Mouse (Mus musculus) T-helper 2 cell (primary cell): Measurements from ENCODE around the gene Gpbp1.

Experiments used
- in situ Hi-C: fragments of 300-600 bp; cut with MboI, MseI; formaldehyde crosslinking; loops from one replicate; pipeline ENCODE4 v1.15.1; 2025; ENCODE audit warnings: high pct_unique_total_duplicates

The Gpbp1 gene

GRCm38 (mm10) chr13:111489802-111490723 is at the start of gene Gpbp1:
Gene Gpbp1 (minus strand): TSS chr13:111490111.
- in situ Hi-C loops = no loop called here

- in situ Hi-C loops = no loop called here
These were observed 47.8 kb upstream of the Gpbp1 start for GRCm38 (mm10) chr13:111537718-111538117.

GRCm38 (mm10) chr13:111536207-111536887 is 46.4 kb upstream of the Gpbp1 start:
- in situ Hi-C loops = no loop called here

- in situ Hi-C loops = no loop called here
These were observed 44.2 kb upstream of the Gpbp1 start for GRCm38 (mm10) chr13:111534131-111534530.

- in situ Hi-C loops = no loop called here
These were observed 42.5 kb upstream of the Gpbp1 start for GRCm38 (mm10) chr13:111532178-111532948.

- in situ Hi-C loops = no loop called here
These were observed 41.8 kb upstream of the Gpbp1 start for GRCm38 (mm10) chr13:111531701-111532100.

GRCm38 (mm10) chr13:111524277-111524676 is 34.4 kb upstream of the Gpbp1 start:
- in situ Hi-C loops = no loop called here

- in situ Hi-C loops = no loop called here
These were observed 32.4 kb upstream of the Gpbp1 start for GRCm38 (mm10) chr13:111522336-111522735.

GRCm38 (mm10) chr13:111520456-111520855 is 30.5 kb upstream of the Gpbp1 start:
- in situ Hi-C loops = no loop called here

- in situ Hi-C loops = no loop called here
These were observed 28.4 kb upstream of the Gpbp1 start for GRCm38 (mm10) chr13:111518332-111518731.

- in situ Hi-C loops = no loop called here
These were observed 26.7 kb upstream of the Gpbp1 start for GRCm38 (mm10) chr13:111516385-111517150.

GRCm38 (mm10) chr13:111509385-111509784 is 19.5 kb upstream of the Gpbp1 start:
- in situ Hi-C loops = no loop called here

- in situ Hi-C loops = no loop called here
These were observed 18.7 kb upstream of the Gpbp1 start for GRCm38 (mm10) chr13:111508645-111509044.

- in situ Hi-C loops = no loop called here
These were observed 4.6 kb upstream of the Gpbp1 start for GRCm38 (mm10) chr13:111494330-111495029.

GRCm38 (mm10) chr13:111491046-111491756 is 1.3 kb upstream of the Gpbp1 start:
- in situ Hi-C loops = no loop called here

GRCm38 (mm10) chr13:111489502-111489801 is 459 bp downstream of the Gpbp1 start:
- in situ Hi-C loops = no loop called here

GRCm38 (mm10) chr13:111488651-111489501 is 1.0 kb downstream of the Gpbp1 start:
- in situ Hi-C loops = no loop called here

- in situ Hi-C loops = no loop called here
These were observed 12.2 kb downstream of the Gpbp1 start for GRCm38 (mm10) chr13:111477695-111478094.

GRCm38 (mm10) chr13:111470562-111471237 is 19.2 kb downstream of the Gpbp1 start:
- in situ Hi-C loops = no loop called here
